Mouse (Mus musculus) E14TG2a.4 (cell line): ENCODE results near the gene Aldh1a1.

ENCODE experiments used
- H3K27me3 ChIP-seq: 2 replicates; pipeline ENCODE4 v1.6.1; 2014; ENCODE audit warnings: low read length, control low read depth; ENCODE audit not compliant: insufficient read depth
- H3K36me3 ChIP-seq: 2 replicates; pipeline ENCODE4 v1.6.1; 2014; ENCODE audit warnings: low read length, control low read depth; ENCODE audit not compliant: insufficient read depth
- H3K4me1 ChIP-seq: replicated peaks from 2 replicates; pipeline ENCODE4 v1.6.1; 2014; ENCODE audit warnings: low read depth, low read length, control low read depth
- H3K4me3 ChIP-seq: replicated peaks from 2 replicates; pipeline ENCODE4 v1.5.1; 2014; ENCODE audit warnings: mild to moderate bottlenecking, low read length
- H3K9me3 ChIP-seq: 2 replicates; pipeline ENCODE4 v1.6.1; 2014; ENCODE audit warnings: low read length, control low read depth
- CTCF ChIP-seq: conservative IDR thresholded peaks from 2 replicates; pipeline ENCODE4 v1.5.1; 2014; ENCODE audit warnings: low read length
- NANOG ChIP-seq: IDR thresholded peaks from 2 replicates; pipeline ENCODE4 v1.6.1; 2014; ENCODE audit warnings: borderline replicate concordance, low read length, mixed read lengths
- POU5F1 ChIP-seq: IDR thresholded peaks from 2 replicates; pipeline ENCODE4 v1.6.1; 2014; ENCODE audit warnings: low read length, borderline replicate concordance

Gene Aldh1a1

DNA sequence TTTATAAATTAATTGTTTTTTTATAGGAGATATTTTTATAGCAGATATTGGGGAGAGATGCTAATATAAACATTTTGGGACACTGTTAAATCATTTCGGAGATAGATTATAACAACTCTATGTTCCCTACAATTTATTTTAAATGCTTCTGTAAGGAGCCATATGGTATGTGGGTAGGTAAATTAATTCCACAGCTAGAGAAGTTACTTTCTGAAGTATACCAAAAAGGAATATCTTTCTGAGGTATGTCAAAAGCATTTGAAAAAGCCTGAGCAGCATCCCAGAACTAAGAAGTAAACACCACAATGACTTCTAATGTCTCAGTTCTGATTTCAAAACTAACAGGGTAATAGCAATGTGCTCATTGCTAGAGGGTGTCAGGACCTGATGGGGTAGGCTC lies 49.4 kb downstream of the Aldh1a1 start:
- no peak overlapping the region for H3K4me3 ChIP-seq
- H3K4me1 ChIP-seq: no peaks in the 10 kb centered on the region; the same call in 1 of the 2 replicates
- TF ChIP-seq NANOG (no peak), POU5F1 (no peak), CTCF (no peak)
- H3K36me3 ChIP-seq: no peaks in the 10 kb centered on the region
- no peaks in the 10 kb centered on the region for H3K27me3 ChIP-seq
- no peaks in the 10 kb centered on the region for H3K9me3 ChIP-seq

DNA sequence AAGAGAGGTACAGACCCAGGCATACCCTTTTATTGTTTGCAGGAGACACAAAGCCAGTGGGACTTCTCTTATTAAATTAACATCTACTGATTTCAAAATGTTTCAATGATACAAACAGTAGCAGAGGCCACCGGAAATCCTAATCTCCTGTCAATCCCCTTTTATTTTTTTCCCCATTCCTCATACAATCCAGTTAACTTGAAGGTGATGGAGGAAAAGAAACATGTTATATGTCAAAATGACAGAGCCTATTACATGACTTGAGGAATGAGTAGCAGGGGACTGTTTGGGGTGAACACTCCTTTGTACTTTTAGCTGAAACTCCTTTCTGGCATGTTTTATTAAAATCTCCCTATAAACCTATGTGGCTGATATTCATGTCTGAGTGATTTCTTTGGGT lies 51.3 kb downstream of the Aldh1a1 start:
- Histone ChIP-seq H3K36me3 (no peaks in the 10 kb centered on the region), H3K27me3 (no peaks in the 10 kb centered on the region), H3K4me3 (no peak overlapping the region), H3K4me1 (no peaks in the 10 kb centered on the region), H3K9me3 (no peaks in the 10 kb centered on the region)
- TF ChIP-seq POU5F1 (no peak), CTCF (no peak), NANOG (no peak)

DNA sequence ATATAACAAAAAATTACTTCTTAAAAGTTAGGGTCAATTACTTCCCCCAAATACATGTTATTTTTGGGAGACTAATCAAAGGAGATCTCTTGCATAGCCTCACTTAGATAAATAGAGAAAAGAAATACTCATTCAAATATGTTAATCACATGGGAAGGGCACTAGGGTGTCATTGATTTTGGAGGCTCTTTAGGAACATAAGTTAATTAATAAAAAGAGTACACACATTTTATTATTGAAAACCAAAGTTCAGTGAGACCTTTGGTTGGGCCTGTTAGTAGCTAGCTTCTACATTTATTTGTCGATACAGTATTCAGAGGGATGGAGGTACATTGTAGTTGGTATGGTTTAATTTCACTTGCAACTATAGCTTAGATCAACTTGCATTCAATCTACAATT lies 52.4 kb downstream of the Aldh1a1 start:
- H3K36me3 ChIP-seq: no peaks in the 10 kb centered on the region
- TF ChIP-seq POU5F1: no peak
- no peak for TF ChIP-seq CTCF
- no peak for TF ChIP-seq NANOG
- no peak overlapping the region for H3K4me3 ChIP-seq
- no peaks in the 10 kb centered on the region for H3K9me3 ChIP-seq
- no peaks in the 10 kb centered on the region for H3K4me1 ChIP-seq
- H3K27me3 ChIP-seq: no peaks in the 10 kb centered on the region

DNA sequence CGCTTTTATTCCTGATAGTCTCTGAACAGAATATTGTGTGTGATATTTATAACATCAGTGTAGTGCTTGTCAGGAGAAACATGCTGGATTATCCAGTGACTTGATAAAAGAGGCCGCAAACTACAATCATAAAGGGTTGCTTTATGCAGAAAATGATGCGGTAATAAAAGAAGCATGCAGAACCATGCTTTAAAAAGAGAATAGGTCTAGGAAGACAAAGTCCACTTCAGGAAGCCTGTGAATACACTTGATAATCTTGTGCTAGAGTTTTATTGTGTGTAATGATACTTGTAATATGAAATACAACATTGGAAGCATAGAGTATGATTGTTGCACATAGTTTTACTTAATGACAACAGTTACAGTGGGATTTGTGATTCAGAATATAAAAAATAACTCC lies 54.5 kb downstream of the Aldh1a1 start:
- Histone ChIP-seq H3K4me1 (no peaks in the 10 kb centered on the region), H3K9me3 (no peaks in the 10 kb centered on the region), H3K36me3 (no peaks in the 10 kb centered on the region), H3K27me3 (no peaks in the 10 kb centered on the region), H3K4me3 (no peak overlapping the region)
- no peak for TF ChIP-seq POU5F1
- no peak for TF ChIP-seq CTCF
- TF ChIP-seq NANOG: no peak

DNA sequence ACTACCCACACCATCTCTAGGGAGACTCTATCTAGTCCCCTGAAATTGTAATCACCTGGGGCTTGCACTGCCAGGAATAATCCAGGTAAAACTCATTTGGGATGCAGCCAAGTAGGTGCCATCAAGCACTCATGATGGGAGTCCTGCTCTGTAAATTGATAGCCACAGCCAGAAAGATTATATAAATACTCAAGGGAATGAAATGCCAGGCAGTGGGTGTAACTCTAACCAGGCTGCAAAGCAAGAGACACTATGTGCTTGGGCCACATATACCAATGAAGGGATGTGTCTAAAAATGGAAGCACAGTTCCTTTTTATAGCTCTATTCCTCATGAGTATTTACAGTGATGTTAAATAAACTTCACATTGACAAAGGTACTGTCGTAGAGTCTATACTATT lies 56.9 kb downstream of the Aldh1a1 start:
- Histone ChIP-seq H3K9me3 (no peaks in the 10 kb centered on the region), H3K4me1 (no peaks in the 10 kb centered on the region), H3K27me3 (no peaks in the 10 kb centered on the region), H3K4me3 (no peak overlapping the region), H3K36me3 (no peaks in the 10 kb centered on the region)
- no peak for TF ChIP-seq NANOG
- TF ChIP-seq CTCF: no peak
- no peak for TF ChIP-seq POU5F1

DNA sequence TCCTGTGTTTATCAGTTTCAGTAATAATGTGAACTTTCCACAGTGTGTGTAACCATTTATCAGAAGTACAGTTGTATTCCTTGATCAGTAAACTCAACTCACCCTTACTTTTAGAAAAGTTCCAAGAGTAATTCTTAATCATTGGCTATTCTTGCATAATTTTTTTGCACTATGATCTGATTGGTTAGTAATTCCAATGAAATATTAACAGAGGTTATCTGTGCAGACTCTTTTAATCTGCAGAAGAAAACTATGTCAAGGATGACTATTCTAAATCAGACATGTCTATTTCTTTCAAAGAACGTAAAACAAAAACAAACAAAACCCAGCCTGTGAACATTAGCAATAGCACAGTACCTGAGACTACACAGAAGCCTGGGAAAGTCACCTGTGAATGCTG lies 62.9 kb downstream of the Aldh1a1 start:
- Histone ChIP-seq H3K4me1 (no peaks in the 10 kb centered on the region), H3K36me3 (no peaks in the 10 kb centered on the region), H3K9me3 (no peaks in the 10 kb centered on the region), H3K4me3 (no peak overlapping the region), H3K27me3 (no peaks in the 10 kb centered on the region)
- TF ChIP-seq POU5F1 (no peak), NANOG (no peak), CTCF (no peak)

DNA sequence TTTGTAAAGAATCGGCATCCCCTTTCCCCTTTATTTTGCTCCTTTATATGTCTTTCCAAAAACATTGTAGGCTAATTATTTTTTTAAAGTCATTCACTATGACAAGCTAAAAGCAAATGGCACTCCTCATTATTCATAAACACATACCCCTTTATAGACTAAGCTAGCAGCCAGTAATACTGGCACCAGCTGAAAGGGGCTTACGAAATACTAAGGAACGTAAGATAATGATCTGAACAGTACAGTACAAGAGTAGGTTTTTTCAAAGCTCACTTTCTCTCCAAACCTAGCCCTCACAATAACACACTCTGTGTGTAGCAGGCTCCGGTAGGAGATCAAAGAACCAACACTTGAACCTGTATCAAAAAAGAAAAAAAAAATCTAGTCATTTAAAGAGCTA lies 64.7 kb downstream of the Aldh1a1 start:
- Histone ChIP-seq H3K27me3 (no peaks in the 10 kb centered on the region), H3K4me1 (no peaks in the 10 kb centered on the region), H3K9me3 (no peaks in the 10 kb centered on the region), H3K36me3 (no peaks in the 10 kb centered on the region), H3K4me3 (no peak overlapping the region)
- TF ChIP-seq NANOG (no peak), CTCF (no peak), POU5F1 (no peak)

DNA sequence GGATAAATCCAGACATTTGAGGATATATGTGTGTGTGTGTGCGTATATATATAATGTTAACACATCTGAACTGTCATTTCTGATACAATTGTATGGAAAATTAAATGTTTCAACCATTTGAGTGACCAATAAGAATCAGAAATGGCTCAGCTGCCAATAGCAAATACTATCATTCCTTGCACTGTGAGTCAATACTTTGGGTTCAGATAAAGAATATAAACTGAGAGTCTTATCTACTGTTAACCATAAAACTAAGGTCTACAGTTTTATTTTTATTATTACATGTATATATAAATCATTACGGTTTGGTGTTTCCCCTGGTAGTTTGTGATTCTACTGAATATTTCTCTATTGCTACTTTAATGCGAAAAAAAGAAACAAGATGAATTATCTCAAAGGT lies 65.6 kb downstream of the Aldh1a1 start:
- H3K27me3 ChIP-seq: no peaks in the 10 kb centered on the region
- H3K9me3 ChIP-seq: no peaks in the 10 kb centered on the region
- no peaks in the 10 kb centered on the region for H3K36me3 ChIP-seq
- no peak overlapping the region for H3K4me3 ChIP-seq
- TF ChIP-seq POU5F1 (no peak), NANOG (no peak), CTCF (no peak)
- no peaks in the 10 kb centered on the region for H3K4me1 ChIP-seq

DNA sequence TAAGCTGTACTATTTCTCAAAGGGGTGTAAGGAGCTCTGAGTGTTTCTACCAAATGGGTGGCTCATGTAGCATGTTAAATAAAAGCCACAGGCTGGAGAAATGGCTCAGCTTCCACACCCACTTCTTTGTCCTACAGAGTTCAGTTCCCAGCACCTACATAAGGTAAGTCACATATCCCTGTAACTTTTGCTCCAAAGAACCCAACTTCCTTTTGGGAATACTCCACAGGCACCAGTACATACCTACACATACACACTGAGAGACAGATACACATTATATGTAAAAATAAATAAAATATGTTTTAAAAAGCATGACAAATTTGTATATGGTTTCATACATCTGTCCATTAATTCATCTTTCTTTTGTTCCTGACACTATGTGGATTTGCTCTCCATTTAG lies 66.0 kb downstream of the Aldh1a1 start:
- Histone ChIP-seq H3K4me1 (no peaks in the 10 kb centered on the region), H3K27me3 (no peaks in the 10 kb centered on the region), H3K9me3 (no peaks in the 10 kb centered on the region), H3K4me3 (no peak overlapping the region), H3K36me3 (no peaks in the 10 kb centered on the region)
- TF ChIP-seq POU5F1 (no peak), CTCF (no peak), NANOG (no peak)

DNA sequence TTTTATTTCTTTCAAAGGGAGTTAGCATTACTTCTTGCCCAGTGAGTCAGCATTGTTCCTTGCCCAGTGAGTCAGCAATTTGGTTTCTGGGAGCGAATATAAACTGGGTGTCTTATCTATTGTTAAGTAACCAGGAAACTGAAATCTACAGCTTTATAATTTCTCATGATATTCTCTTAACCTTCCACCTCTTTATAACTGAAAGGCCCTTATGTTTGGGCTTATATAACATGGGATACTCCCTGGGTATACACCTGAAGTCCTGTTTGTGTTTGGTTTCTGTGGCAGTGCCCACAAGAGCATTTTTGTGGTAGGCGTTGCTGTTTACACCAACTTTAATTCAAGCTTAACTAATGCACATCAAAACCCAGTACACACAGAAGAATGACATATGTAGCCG lies 66.4 kb downstream of the Aldh1a1 start:
- Histone ChIP-seq H3K4me3 (no peak overlapping the region), H3K9me3 (no peaks in the 10 kb centered on the region), H3K4me1 (no peaks in the 10 kb centered on the region), H3K27me3 (no peaks in the 10 kb centered on the region), H3K36me3 (no peaks in the 10 kb centered on the region)
- TF ChIP-seq NANOG: no peak
